ENCODE assay signal across 15 mouse cellular contexts in genomic region chr2:106553666-106554065, GRCm38 (mm10).
"Had no signal": no experiment of that assay in that cellular context is flagged by ENCODE, and none has a peak within 500 bp of the region (broad histone marks: within the 10 kb centered on the region; RNA-seq: fewer than 3 reads in every experiment).

No protein-coding gene starts in this region.

- ATAC-seq: intestine, embryonic 15.5 days had no signal

- H3K4me2 ChIP-seq: intestine, embryonic 15.5 days; liver, embryonic 11.5 days; liver, embryonic 15.5 days; lung, embryonic 14.5 days; neural tube, embryonic 13.5 days; stomach, embryonic 15.5 days had no signal

- DNase-seq: left cerebral cortex, postnatal 4 days; lung, embryonic 14.5 days; lung, postnatal 10 days; lung, postnatal 4 days; midbrain, embryonic 14.5 days; right cerebral cortex, postnatal 14 days; thymus, adult 2 months; thymus, postnatal 25 days had no signal

- H3K9me3 ChIP-seq: intestine, embryonic 15.5 days; liver, embryonic 15.5 days; midbrain, embryonic 10.5 days; neural tube, embryonic 13.5 days; stomach, embryonic 15.5 days had no signal

- H3K9ac ChIP-seq: intestine, embryonic 15.5 days; liver, embryonic 15.5 days; lung, embryonic 14.5 days; neural tube, embryonic 13.5 days; stomach, embryonic 15.5 days had no signal

- H3K27ac ChIP-seq: intestine, embryonic 15.5 days; layer of hippocampus, adult 2 months; liver, embryonic 15.5 days; midbrain, embryonic 10.5 days; neural tube, embryonic 13.5 days; stomach, embryonic 15.5 days had no signal

- H3K27me3 ChIP-seq: intestine, embryonic 15.5 days; liver, embryonic 15.5 days; neural tube, embryonic 13.5 days; stomach, embryonic 15.5 days had no signal

- H3K36me3 ChIP-seq: intestine, embryonic 15.5 days; liver, embryonic 15.5 days; midbrain, embryonic 10.5 days; neural tube, embryonic 13.5 days; stomach, embryonic 15.5 days had no signal

- H3K4me1 ChIP-seq: intestine, embryonic 15.5 days; liver, embryonic 15.5 days; midbrain, embryonic 10.5 days; neural tube, embryonic 13.5 days; stomach, embryonic 15.5 days had no signal

- H3K4me3 ChIP-seq: intestine, embryonic 15.5 days; layer of hippocampus, adult 2 months; liver, embryonic 15.5 days; midbrain, embryonic 10.5 days; neural tube, embryonic 13.5 days; stomach, embryonic 15.5 days had no signal
